In genomic region chr9:44879694-44880271, GRCm38 (mm10) we compare ENCODE assay signal across 8 mouse cellular contexts. TPM values are rescaled to one million over a fixed set of nuclear protein-coding genes. Genes with fewer than 3 reads are reported as not detected.
DNase-seq lines count a peak whose midpoint lies in the region; ATAC-seq and TF ChIP-seq lines count a peak whose summit lies in the region.

No protein-coding gene starts in this region.

- peak overlapping the region; percentile 91 for H3K4me2 ChIP-seq in kidney, embryonic 15.5 days
- peak overlapping the region; percentile 97 for H3K4me2 ChIP-seq in forebrain, embryonic 11.5 days (ENCODE audit: low read depth, low read length, severe bottlenecking)
- H3K4me2 ChIP-seq in midbrain, postnatal 0 days (ENCODE audit: low read depth, low read length, poor library complexity, severe bottlenecking): peak overlapping the region; percentile 90

- DNase-seq in kidney, postnatal 14 days: no peak
- peak; percentile 7 for DNase-seq in T-cell, adult 2 months (ENCODE audit: low spot score)
- peak; percentile 53 for DNase-seq in forebrain, embryonic 11.5 days (ENCODE audit: low spot score)
- DNase-seq in kidney, postnatal 10 days: peak; percentile 21
- DNase-seq in midbrain, postnatal 0 days (ENCODE audit: low spot score): peak; percentile 38
- DNase-seq in thymus, postnatal 36 days: peak; percentile 46 to 66

- H3K4me1 ChIP-seq in kidney, embryonic 15.5 days: peaks cover 57% of the 10 kb centered on the region
- peaks cover 17% of the 10 kb centered on the region; the same call in 1 of the 2 replicates for H3K4me1 ChIP-seq in forebrain, embryonic 11.5 days (replicated peaks; ENCODE audit: control insufficient read depth, insufficient read depth, low read length)
- peaks cover 17% of the 10 kb centered on the region for H3K4me1 ChIP-seq in midbrain, postnatal 0 days (ENCODE audit: insufficient read depth, low read length)

- 0 out of 2 replicates have a peak, but pooled peaks cover 4% of the 10 kb centered on the region for H3K36me3 ChIP-seq in kidney, embryonic 15.5 days
- H3K36me3 ChIP-seq in forebrain, embryonic 11.5 days (ENCODE audit: control insufficient read depth, insufficient read depth, low read length): no peaks in the 10 kb centered on the region; the same call in 1 of the 2 replicates
- H3K36me3 ChIP-seq in midbrain, postnatal 0 days (ENCODE audit: insufficient read depth, low read length): no peaks in the 10 kb centered on the region

- peak overlapping the region; percentile 99 for H3K27ac ChIP-seq in kidney, embryonic 15.5 days
- peak overlapping the region; percentile 99; the same call in 1 of the 2 replicates for H3K27ac ChIP-seq in forebrain, embryonic 11.5 days (ENCODE audit: low read depth, low read length)
- H3K27ac ChIP-seq in midbrain, postnatal 0 days (ENCODE audit: low read depth, low read length): peak overlapping the region; percentile 99

- no peaks in the 10 kb centered on the region for H3K27me3 ChIP-seq in kidney, embryonic 15.5 days
- no peaks in the 10 kb centered on the region for H3K27me3 ChIP-seq in forebrain, embryonic 11.5 days (ENCODE audit: control insufficient read depth, insufficient read depth, low read length)
- H3K27me3 ChIP-seq in midbrain, postnatal 0 days (ENCODE audit: insufficient read depth, low read length): no peaks in the 10 kb centered on the region

- under 1% methylated on average over 13 of the region's 13 CpGs for WGBS in kidney, embryonic 15.5 days
- under 1% methylated on average over 13 of the region's 13 CpGs for WGBS in forebrain, embryonic 11.5 days
- under 1% methylated on average over 13 of the region's 13 CpGs for WGBS in midbrain, postnatal 0 days

- ATAC-seq in kidney, embryonic 15.5 days (replicated peaks; ENCODE audit: low FRiP score): no peak
- no peak for ATAC-seq in forebrain, embryonic 11.5 days (replicated peaks; ENCODE audit: low FRiP score)
- ATAC-seq in midbrain, postnatal 0 days (ENCODE audit: low FRiP score): no peak
- ATAC-seq in monocyte, adult 5-6 weeks (replicated peaks; ENCODE audit: insufficient number of reproducible peaks, low FRiP score, low TSS enrichment, poor library complexity, severe bottlenecking): no peak

- peak overlapping the region; percentile 98 for H3K9ac ChIP-seq in kidney, embryonic 15.5 days
- H3K9ac ChIP-seq in forebrain, embryonic 11.5 days (ENCODE audit: low read length): peak overlapping the region; percentile 96
- H3K9ac ChIP-seq in midbrain, postnatal 0 days (replicated peaks; ENCODE audit: low read length, poor library complexity, severe bottlenecking): peak overlapping the region; percentile 99

- H3K4me3 ChIP-seq in kidney, embryonic 15.5 days (replicated peaks): peak overlapping the region; percentile 99
- H3K4me3 ChIP-seq in forebrain, embryonic 11.5 days (ENCODE audit: low read depth, low read length): peak overlapping the region; percentile 90
- H3K4me3 ChIP-seq in midbrain, postnatal 0 days (ENCODE audit: low read depth, low read length): peak overlapping the region; percentile 96

- H3K9me3 ChIP-seq in kidney, embryonic 15.5 days (replicated peaks): no peaks in the 10 kb centered on the region
- no peaks in the 10 kb centered on the region for H3K9me3 ChIP-seq in forebrain, embryonic 11.5 days (ENCODE audit: control insufficient read depth, low read length)
- H3K9me3 ChIP-seq in midbrain, postnatal 0 days (ENCODE audit: low read length): no peaks in the 10 kb centered on the region

- no peak for TF ChIP-seq CTCF in midbrain, postnatal 0 days (IDR thresholded peaks at IDR 0.05)

RNA-seq across cellular contexts. Expression of gene Kmt2a, which starts 1.3 kb away (rescaled TPM):
- 14.6 and 16.3 TPM in 2 replicates for polyA plus RNA-seq in kidney, embryonic 15.5 days (2015; fragmentation: Nextera tagmentation; extraction: Ambion mirVana)
- 18.2 and 23.2 TPM in 2 replicates for polyA plus RNA-seq in forebrain, embryonic 11.5 days (2014; fragmentation: Nextera tagmentation; extraction: Ambion mirVana)
- total RNA-seq in midbrain, postnatal 0 days (2014; rRNA removed): 27.8 and 28.0 TPM in 2 replicates
- polyA plus RNA-seq in midbrain, postnatal 0 days (2015; fragmentation: Nextera tagmentation; extraction: Ambion mirVana): 14.0 and 20.0 TPM in 2 replicates
- 11.5 to 40.0 TPM (median 13.4 TPM) in 3 replicates for total RNA-seq in monocyte, adult 5-6 weeks (2017)

RNA-seq across cellular contexts. Expression of gene Atp5l, which starts 40.8 kb away (rescaled TPM):
- polyA plus RNA-seq in kidney, embryonic 15.5 days (2015; fragmentation: Nextera tagmentation; extraction: Ambion mirVana): 714 and 843 TPM in 2 replicates
- polyA plus RNA-seq in forebrain, embryonic 11.5 days (2014; fragmentation: Nextera tagmentation; extraction: Ambion mirVana): 496 and 546 TPM in 2 replicates
- total RNA-seq in midbrain, postnatal 0 days (2014; rRNA removed): 204 and 253 TPM in 2 replicates
- polyA plus RNA-seq in midbrain, postnatal 0 days (2015; fragmentation: Nextera tagmentation; extraction: Ambion mirVana): 870 and 874 TPM in 2 replicates
- total RNA-seq in monocyte, adult 5-6 weeks (2017): 129 to 228 TPM (median 191 TPM) in 3 replicates
